Comparison of ENCODE assay signal across 1 mouse cellular context in genomic region chr17:46646322-46646662, GRCm38 (mm10).
TF ChIP-seq lines count a peak whose summit lies in the region.

No protein-coding gene starts in this region.

TF ChIP-seq in MEL, 35 proteins besides CTCF, POLR2A, EP300 and RAD21 (continued from another document):
- TF ChIP-seq ZMIZ1 (IDR thresholded peaks at IDR 0.05; ENCODE audit: low read depth, low read length), result no peak
- TF ChIP-seq POLR2AphosphoS2 (IDR thresholded peaks at IDR 0.05; ENCODE audit: low read length), result no peak; the same call in 1 of the 2 replicates
- peak; percentile 87 for TF ChIP-seq MYC (IDR thresholded peaks at IDR 0.05; ENCODE audit: low read depth, low read length)
- peak; percentile 89 for TF ChIP-seq USF1 (IDR thresholded peaks at IDR 0.05; ENCODE audit: low read depth, low read length)
- no peak for TF ChIP-seq ZKSCAN1 (IDR thresholded peaks at IDR 0.05; ENCODE audit: low read depth, low read length)
